Mouse (Mus musculus) embryonic facial prominence, embryonic 13.5 days (tissue): Measurements from ENCODE around the gene Zfp423. TPM values are rescaled to one million over a fixed set of nuclear protein-coding genes. Genes with fewer than 3 reads are reported as not detected.
A peak's percentile ranks its signal among the peaks of the same experiment; 100 is the strongest.

ENCODE experiments used
- ATAC-seq: fragments of 200-750 bp; cut with Nextera tagmentation; 2 replicates; pipeline ENCODE4 v1.8.0; 2017; ENCODE audit warnings: low read depth; ENCODE audit not compliant: insufficient number of reproducible peaks, insufficient read depth, low FRiP score, low TSS enrichment
- H3K27ac ChIP-seq: fragments of 300-500 bp; sonication (generic); 2 replicates; pipeline ENCODE4 v1.5.1; 2015; ENCODE audit warnings: moderate library complexity, mild to moderate bottlenecking, inconsistent platforms
- H3K27me3 ChIP-seq: fragments of 300-500 bp; sonication (generic); 2 replicates; pipeline ENCODE4 v1.6.1; 2015; ENCODE audit warnings: mild to moderate bottlenecking, inconsistent platforms
- H3K36me3 ChIP-seq: fragments of 300-500 bp; sonication (generic); 2 replicates; pipeline ENCODE4 v1.6.1; 2015; ENCODE audit warnings: mild to moderate bottlenecking, inconsistent platforms
- H3K4me1 ChIP-seq: fragments of 300-500 bp; sonication (generic); 2 replicates; pipeline ENCODE4 v1.6.1; 2015; ENCODE audit warnings: inconsistent platforms
- H3K4me2 ChIP-seq: fragments of 300-500 bp; sonication (generic); 2 replicates; pipeline ENCODE4 v1.6.1; 2015; ENCODE audit warnings: moderate library complexity, mild to moderate bottlenecking, inconsistent platforms
- H3K4me3 ChIP-seq: fragments of 300-500 bp; sonication (generic); 2 replicates; pipeline ENCODE4 v1.5.1; 2015; ENCODE audit warnings: mild to moderate bottlenecking, inconsistent platforms
- H3K9ac ChIP-seq: fragments of 300-500 bp; sonication (generic); 2 replicates; pipeline ENCODE4 v1.6.1; 2015; ENCODE audit warnings: mild to moderate bottlenecking, inconsistent platforms
- H3K9me3 ChIP-seq: fragments of 300-500 bp; sonication (generic); 2 replicates; pipeline ENCODE4 v1.6.1; 2016; ENCODE audit warnings: inconsistent platforms
- WGBS: fragments of 180-500 bp; shearing (Covaris S2); methylation state at CpG from one replicate; pipeline ENCODE4 v1.1.7; 2015; ENCODE audit warnings: mixed read lengths; 5-methylcytosine and 5-hydroxymethylcytosine counted together
- polyA plus RNA-seq: library from polyadenylated mRNA; unstranded; fragments of >200 nt; fragmentation: Nextera tagmentation; extraction: Ambion mirVana; gene quantifications from 2 replicates; pipeline ENCODE4 v1.2.1, GENCODE M21; 2015

The Zfp423 gene
- polyA plus RNA-seq, 1 experiment from 2014 or later, result 30.5 TPM

DNA sequence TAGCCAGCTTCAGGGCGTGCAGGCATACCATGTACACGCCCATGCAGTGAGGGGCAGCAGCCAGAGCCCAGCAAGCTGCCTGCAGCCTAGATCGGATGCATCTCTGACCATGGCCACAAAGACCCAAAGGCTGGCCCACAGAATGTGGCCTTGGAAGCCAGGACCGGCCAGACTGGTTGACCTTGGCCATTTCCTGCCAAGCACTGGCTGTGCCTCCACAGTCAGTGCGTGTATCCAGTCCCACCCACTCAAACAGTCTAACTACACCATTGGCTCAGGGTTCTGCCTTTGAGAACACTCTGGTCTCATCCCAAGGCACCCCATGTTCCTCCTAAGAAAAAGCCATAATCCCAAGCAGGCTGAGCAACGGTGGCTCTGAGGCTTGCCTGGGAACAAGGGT lies 65.8 kb downstream of the Zfp423 start:
- H3K27ac ChIP-seq, result peak overlapping the region; percentile 60
- no peaks in the 10 kb centered on the region for H3K36me3 ChIP-seq
- H3K4me2 ChIP-seq, result no peak overlapping the region
- WGBS, result 55% methylated on average over 6 of the region's 6 CpGs
- H3K9me3 ChIP-seq, result no peaks in the 10 kb centered on the region
- ATAC-seq, result no peak
- no peak overlapping the region for H3K4me3 ChIP-seq
- H3K4me1 ChIP-seq, result peaks cover 87% of the 10 kb centered on the region
- H3K9ac ChIP-seq, result no peak overlapping the region
- no peaks in the 10 kb centered on the region for H3K27me3 ChIP-seq

DNA sequence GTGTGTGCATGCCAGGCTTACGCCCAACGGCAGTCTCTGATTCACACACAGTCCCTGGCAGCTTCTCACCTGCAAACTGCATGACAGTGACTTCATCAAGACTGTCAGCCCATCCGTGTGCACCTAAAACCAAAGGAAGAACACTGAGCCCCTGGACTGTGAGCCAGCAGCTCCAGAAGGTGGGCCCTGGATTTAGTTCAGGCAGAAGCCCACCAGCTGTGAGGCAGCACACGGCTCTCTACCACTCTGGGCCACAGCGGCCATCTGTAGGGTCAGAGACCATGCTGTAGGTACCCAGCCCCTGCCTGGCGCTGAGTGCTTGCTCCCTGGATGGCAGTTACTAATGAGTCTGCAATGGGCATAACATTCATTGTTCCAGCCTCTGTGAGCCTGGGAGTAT lies 66.5 kb downstream of the Zfp423 start:
- Histone ChIP-seq H3K4me2 (no peak overlapping the region), H3K9me3 (no peaks in the 10 kb centered on the region), H3K36me3 (no peaks in the 10 kb centered on the region), H3K27me3 (no peaks in the 10 kb centered on the region), H3K4me1 (peaks cover 87% of the 10 kb centered on the region), H3K4me3 (no peak overlapping the region), H3K27ac (peak overlapping the region; percentile 60), H3K9ac (no peak overlapping the region)
- no peak for ATAC-seq
- 88% methylated on average over 6 of the region's 6 CpGs for WGBS

DNA sequence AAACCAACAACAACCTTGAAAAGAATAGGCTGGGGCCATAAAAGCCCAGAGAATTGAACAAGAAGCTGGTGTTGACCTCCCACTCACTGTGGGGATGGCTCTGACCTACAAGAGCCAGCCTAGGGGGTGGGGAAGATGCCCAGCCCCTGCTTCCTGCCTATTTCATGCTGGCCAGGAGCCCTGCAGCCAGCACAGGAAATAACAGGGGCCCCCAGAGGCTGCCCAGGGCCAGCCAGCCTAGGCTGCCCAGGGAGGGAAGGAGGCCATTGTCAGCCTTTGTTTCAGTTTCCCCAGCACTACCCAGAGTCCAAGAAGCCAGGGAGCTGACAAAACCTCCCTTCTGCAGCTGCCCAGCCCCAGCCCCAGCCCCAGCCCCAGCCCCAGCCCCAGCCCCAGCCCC lies 67.5 kb downstream of the Zfp423 start:
- H3K4me2 ChIP-seq, result no peak overlapping the region
- H3K27me3 ChIP-seq, result no peaks in the 10 kb centered on the region
- no peaks in the 10 kb centered on the region for H3K36me3 ChIP-seq
- 0 out of 2 replicates have a peak overlapping the region, but pooled peaks have one; percentile 60 for H3K27ac ChIP-seq
- ATAC-seq, result no peak
- no peak overlapping the region for H3K9ac ChIP-seq
- no peaks in the 10 kb centered on the region for H3K9me3 ChIP-seq
- peaks cover 84% of the 10 kb centered on the region for H3K4me1 ChIP-seq
- no peak overlapping the region for H3K4me3 ChIP-seq

DNA sequence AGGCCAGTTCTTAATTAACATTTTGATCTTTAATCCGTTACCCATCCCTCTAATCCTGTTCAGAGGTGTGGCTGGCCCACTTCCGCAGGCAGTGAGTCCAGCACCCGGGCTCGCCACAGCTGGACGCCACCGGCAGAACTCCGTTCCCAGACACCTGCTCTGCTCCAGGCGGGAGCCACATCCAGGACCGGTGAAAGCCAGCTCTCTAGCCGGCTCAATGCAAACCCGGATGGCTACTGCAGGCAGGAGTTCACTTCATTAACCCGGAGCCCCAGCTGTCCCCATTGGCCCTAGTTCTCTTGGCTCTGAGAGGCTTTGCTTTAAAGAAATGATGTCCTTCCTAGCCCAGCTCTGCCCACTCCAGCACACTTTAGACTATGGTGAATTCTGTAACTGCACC lies 71.4 kb downstream of the Zfp423 start:
- Histone ChIP-seq H3K4me2 (no peak overlapping the region), H3K4me3 (no peak overlapping the region), H3K27ac (no peak overlapping the region), H3K36me3 (no peaks in the 10 kb centered on the region), H3K9ac (no peak overlapping the region), H3K27me3 (no peaks in the 10 kb centered on the region), H3K9me3 (no peaks in the 10 kb centered on the region), H3K4me1 (peaks cover 55% of the 10 kb centered on the region)
- WGBS, result 48% methylated on average over 12 of the region's 12 CpGs
- no peak for ATAC-seq

DNA sequence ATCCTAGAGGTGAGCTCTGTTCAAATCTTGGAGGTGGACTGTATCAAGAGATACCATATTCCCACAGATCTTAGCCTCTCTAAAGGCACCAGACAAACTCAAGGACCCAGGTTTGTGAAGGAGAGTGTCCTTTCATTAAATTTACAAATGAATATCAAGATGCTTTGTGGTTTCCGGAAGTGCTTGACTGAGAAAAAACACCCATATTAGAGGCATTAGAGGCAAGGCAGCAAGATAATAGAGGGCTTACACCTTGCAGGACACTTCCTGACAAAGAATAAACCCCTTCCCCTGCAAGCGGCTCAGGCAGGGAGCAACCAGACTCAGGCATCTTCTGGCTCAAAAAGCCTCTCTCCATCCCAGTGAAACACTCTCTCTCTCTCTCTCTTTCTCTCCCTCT lies 78.3 kb downstream of the Zfp423 start:
- Histone ChIP-seq H3K9ac (no peak overlapping the region), H3K27me3 (no peaks in the 10 kb centered on the region), H3K4me3 (no peak overlapping the region), H3K4me1 (peaks cover 28% of the 10 kb centered on the region), H3K9me3 (no peaks in the 10 kb centered on the region), H3K4me2 (no peak overlapping the region), H3K36me3 (no peaks in the 10 kb centered on the region), H3K27ac (no peak overlapping the region)
- no peak for ATAC-seq
- 71% methylated on average over 2 of the region's 2 CpGs for WGBS

DNA sequence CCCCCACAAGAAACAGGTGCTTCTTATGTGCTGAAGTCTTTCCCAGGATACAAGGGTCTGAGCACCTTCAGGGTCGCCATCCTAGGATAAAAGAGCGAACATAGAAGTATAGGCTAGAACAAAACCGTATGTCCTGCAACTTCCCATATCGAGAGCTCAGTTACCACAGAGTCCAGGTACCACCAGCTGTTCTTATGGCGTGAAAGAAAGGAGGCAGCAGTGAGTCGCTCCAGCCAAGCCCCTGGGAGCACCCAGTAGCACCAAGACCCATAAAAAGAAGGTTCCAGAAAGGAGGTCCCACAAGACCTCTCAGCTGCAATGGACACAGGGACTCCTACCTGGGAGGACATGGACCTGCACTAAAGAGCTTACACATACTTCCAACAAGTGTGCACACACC lies 83.5 kb downstream of the Zfp423 start:
- Histone ChIP-seq H3K4me1 (peaks cover 50% of the 10 kb centered on the region), H3K9ac (no peak overlapping the region), H3K27ac (peak overlapping the region; percentile 9; the same call in 1 of the 2 replicates), H3K36me3 (no peaks in the 10 kb centered on the region), H3K4me3 (no peak overlapping the region), H3K27me3 (no peaks in the 10 kb centered on the region), H3K9me3 (no peaks in the 10 kb centered on the region), H3K4me2 (no peak overlapping the region)
- 70% methylated on average over 6 of the region's 6 CpGs for WGBS
- ATAC-seq, result no peak

DNA sequence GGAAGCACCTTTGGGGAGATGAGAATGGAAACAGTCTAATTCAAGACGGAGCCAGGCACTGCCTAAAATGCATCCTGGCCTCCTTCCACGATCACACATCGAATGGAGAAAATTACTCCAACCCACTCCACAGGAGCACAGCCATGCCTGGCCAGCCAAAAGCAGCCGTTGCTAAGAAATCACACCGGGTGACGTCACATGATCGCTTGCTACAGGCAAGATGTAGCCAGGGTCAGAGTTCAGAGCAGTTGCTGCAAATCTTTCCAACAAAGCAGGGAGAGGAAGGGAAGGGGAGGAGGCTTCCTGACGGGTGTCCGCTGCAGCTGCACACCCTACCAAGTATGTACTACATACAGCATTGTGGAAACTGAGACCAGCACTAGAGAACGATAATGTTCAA lies 83.9 kb downstream of the Zfp423 start:
- peaks cover 47% of the 10 kb centered on the region for H3K4me1 ChIP-seq

DNA sequence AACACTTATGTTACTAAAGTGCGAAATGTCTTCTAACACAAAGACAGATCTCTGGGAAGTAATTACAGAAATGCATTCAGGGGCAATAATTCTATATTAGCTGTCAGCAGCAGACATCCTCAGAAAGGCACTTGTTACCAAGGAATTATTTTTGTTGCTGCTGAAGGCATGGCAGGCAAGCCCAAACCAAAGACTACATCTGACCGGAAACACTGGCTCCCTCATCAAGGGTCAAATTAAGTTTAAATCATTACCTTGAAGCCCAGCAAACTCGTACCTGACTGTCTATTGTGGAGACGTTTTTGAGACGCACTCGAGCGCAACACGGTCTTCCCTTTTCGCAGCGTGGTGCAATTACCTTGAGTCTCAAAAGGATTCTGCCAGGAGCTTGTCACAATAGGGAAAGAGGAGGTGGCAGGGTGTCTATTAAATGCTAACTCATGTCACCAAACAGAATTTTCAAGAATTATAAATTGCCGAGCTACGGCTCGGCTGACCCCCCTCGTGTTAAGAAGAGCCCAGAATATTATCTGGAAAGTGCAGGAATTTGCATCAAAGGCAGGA lies 86.3 kb downstream of the Zfp423 start:
- no peak overlapping the region for H3K4me2 ChIP-seq
- H3K4me3 ChIP-seq, result no peak overlapping the region
- H3K27me3 ChIP-seq, result no peaks in the 10 kb centered on the region
- no peaks in the 10 kb centered on the region for H3K36me3 ChIP-seq
- 52% methylated on average over 14 of the region's 14 CpGs for WGBS
- H3K9ac ChIP-seq, result no peak overlapping the region; the same call in 1 of the 2 replicates
- H3K9me3 ChIP-seq, result no peaks in the 10 kb centered on the region
- H3K27ac ChIP-seq, result no peak overlapping the region
- H3K4me1 ChIP-seq, result peaks cover 42% of the 10 kb centered on the region
- no peak for ATAC-seq

More for the DNA sequence above, 83.9 kb downstream of the Zfp423 start:
- WGBS, result 28% methylated on average over 10 of the region's 10 CpGs
- H3K9me3 ChIP-seq, result no peaks in the 10 kb centered on the region
- H3K27ac ChIP-seq, result peak overlapping the region; percentile 9; the same call in 1 of the 2 replicates
- no peak for ATAC-seq
- no peak overlapping the region for H3K9ac ChIP-seq
- no peak overlapping the region for H3K4me3 ChIP-seq
- no peak overlapping the region for H3K4me2 ChIP-seq
- H3K36me3 ChIP-seq, result no peaks in the 10 kb centered on the region
- no peaks in the 10 kb centered on the region for H3K27me3 ChIP-seq

DNA sequence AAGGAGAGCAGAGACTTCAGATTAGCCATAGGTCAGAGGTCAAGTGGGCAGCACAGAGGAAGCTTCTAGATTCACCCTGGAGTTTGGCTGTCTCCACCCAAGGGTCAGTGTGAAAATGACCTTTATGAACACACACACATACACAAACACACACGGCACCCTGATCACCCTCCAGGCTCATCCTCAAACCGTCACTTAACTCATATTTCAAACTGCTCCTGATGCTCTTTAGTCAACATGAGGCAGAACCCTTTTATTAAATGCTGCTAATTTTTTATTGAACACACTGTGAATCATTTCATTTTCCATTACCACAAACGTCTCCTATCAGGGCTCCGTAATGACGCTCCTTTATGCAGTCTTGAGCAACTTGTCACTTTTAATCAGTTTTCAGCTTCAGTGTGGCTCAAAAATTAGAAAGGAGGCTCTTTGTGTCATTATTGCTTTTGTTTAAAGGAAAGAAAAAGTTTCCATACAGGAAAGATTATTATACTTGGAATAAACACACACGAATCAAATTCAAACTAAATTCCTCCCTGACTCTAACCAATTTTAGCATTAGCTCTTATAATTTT lies 87.0 kb downstream of the Zfp423 start:
- no peak overlapping the region for H3K4me2 ChIP-seq
- 62% methylated on average over 6 of the region's 6 CpGs for WGBS
- H3K4me1 ChIP-seq, result peaks cover 43% of the 10 kb centered on the region
- H3K4me3 ChIP-seq, result no peak overlapping the region
- no peak overlapping the region for H3K9ac ChIP-seq
- no peaks in the 10 kb centered on the region for H3K36me3 ChIP-seq
- ATAC-seq, result no peak
- H3K9me3 ChIP-seq, result no peaks in the 10 kb centered on the region
- no peaks in the 10 kb centered on the region for H3K27me3 ChIP-seq
- no peak overlapping the region for H3K27ac ChIP-seq

DNA sequence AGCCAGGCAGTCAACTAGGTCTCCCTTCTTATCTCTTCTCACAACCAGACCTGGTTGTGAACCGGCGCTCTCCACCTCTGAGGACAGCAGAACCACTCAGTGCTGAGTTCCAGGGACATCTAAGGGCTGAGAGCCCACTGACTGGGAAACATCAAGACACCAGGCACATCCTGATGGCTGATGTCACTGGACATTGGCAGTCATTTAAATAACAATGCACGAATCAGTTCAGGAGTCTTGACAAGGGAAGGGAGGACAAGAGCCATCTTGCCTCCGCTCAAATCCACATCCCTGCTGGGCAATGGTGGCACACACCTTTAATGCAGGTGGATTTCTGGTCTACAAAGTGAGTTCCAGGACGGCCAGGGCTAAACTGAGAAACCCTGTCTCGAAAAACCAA lies 92.8 kb downstream of the Zfp423 start:
- no peak overlapping the region for H3K4me3 ChIP-seq
- no peak overlapping the region for H3K27ac ChIP-seq
- H3K9me3 ChIP-seq, result no peaks in the 10 kb centered on the region
- H3K4me2 ChIP-seq, result no peak overlapping the region
- no peaks in the 10 kb centered on the region for H3K36me3 ChIP-seq
- no peak for ATAC-seq
- peaks cover 48% of the 10 kb centered on the region for H3K4me1 ChIP-seq
- 89% methylated on average over 6 of the region's 6 CpGs for WGBS
- no peaks in the 10 kb centered on the region for H3K27me3 ChIP-seq
- H3K9ac ChIP-seq, result no peak overlapping the region

DNA sequence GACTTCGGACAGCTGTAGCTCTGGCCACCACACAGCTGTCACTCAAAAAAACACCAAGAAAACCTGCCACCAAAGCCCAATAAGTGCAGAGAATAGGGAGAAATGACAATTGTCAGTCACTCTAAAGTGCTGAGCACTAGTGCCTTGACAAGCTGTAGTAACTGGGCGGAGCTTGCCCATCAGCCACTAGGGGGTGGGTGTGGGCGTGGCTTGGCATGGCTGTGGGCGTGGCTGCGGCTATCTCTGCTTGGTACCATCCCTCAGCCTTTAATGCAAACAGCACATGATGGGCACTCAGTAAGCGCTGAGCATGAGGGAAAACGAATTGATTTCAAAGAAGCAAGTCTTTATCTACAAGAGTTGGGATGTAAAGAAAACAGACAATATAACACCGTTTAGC lies 95.2 kb downstream of the Zfp423 start:
- no peaks in the 10 kb centered on the region for H3K36me3 ChIP-seq
- ATAC-seq, result no peak
- WGBS, result 73% methylated on average over 8 of the region's 8 CpGs
- H3K4me3 ChIP-seq, result no peak overlapping the region
- H3K4me2 ChIP-seq, result no peak overlapping the region
- peaks cover 56% of the 10 kb centered on the region for H3K4me1 ChIP-seq
- no peak overlapping the region for H3K9ac ChIP-seq
- H3K9me3 ChIP-seq, result no peaks in the 10 kb centered on the region
- no peaks in the 10 kb centered on the region for H3K27me3 ChIP-seq
- no peak overlapping the region for H3K27ac ChIP-seq

DNA sequence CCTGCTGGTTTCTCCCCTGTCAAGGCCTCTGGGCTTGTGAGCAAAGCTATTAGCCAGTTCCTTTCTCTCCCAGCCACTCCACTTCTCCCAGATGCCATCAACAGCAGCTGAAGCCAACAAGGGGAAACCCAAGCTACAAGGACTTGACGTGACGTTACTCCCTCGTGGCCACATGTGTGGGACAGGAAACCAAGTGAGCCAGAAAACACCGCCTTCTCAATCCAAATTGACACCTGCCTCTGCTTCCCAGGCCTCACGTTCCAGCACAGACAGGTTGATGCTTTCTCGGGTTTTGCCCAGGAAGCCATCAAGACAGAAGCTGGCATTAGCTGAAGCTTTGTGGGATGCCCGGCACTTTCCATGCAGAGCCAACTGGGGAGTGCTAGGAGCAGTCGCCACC lies 96.3 kb downstream of the Zfp423 start:
- Histone ChIP-seq H3K4me3 (no peak overlapping the region), H3K27ac (no peak overlapping the region), H3K4me1 (peaks cover 56% of the 10 kb centered on the region), H3K9ac (0 out of 2 replicates have a peak overlapping the region, but pooled peaks have one; percentile 17), H3K27me3 (no peaks in the 10 kb centered on the region), H3K9me3 (no peaks in the 10 kb centered on the region), H3K4me2 (no peak overlapping the region), H3K36me3 (peaks cover under 1% of the 10 kb centered on the region; the same call in 1 of the 2 replicates)
- no peak for ATAC-seq
- WGBS, result 83% methylated on average over 8 of the region's 8 CpGs
